Mouse (Mus musculus) ES-Bruce4 (cell line): Measurements from ENCODE around the gene Hmcn2. TPM values are rescaled to one million over a fixed set of nuclear protein-coding genes. Genes with fewer than 3 reads are reported as not detected.

Experiments
- H3K27ac ChIP-seq: 2 replicates; pipeline ENCODE4 v1.5.1; 2012; ENCODE audit warnings: low read length, inconsistent platforms; ENCODE audit not compliant: insufficient read depth
- H3K27me3 ChIP-seq: 2 replicates; pipeline ENCODE4 v1.6.1; 2012; ENCODE audit warnings: mild to moderate bottlenecking, low read length, inconsistent platforms; ENCODE audit not compliant: control insufficient read depth, poor library complexity, insufficient read depth, severe bottlenecking
- H3K36me3 ChIP-seq: 2 replicates; pipeline ENCODE4 v1.6.1; 2012; ENCODE audit warnings: inconsistent platforms, mild to moderate bottlenecking, low read length, moderate library complexity; ENCODE audit not compliant: control insufficient read depth, poor library complexity, insufficient read depth, severe bottlenecking
- H3K4me1 ChIP-seq: one replicate; pipeline ENCODE4 v1.8.1; 2011; ENCODE audit warnings: low read length; ENCODE audit not compliant: control insufficient read depth, insufficient read depth
- H3K4me3 ChIP-seq: 2 replicates; pipeline ENCODE4 v1.5.1; 2011; ENCODE audit warnings: low read depth, mild to moderate bottlenecking, low read length
- H3K9ac ChIP-seq: 2 replicates; pipeline ENCODE4 v1.6.1; 2012; ENCODE audit warnings: low read depth, mild to moderate bottlenecking, inconsistent platforms; ENCODE audit not compliant: poor library complexity, severe bottlenecking
- H3K9me3 ChIP-seq: replicated peaks from 2 replicates; pipeline ENCODE4 v1.6.1; 2012; ENCODE audit warnings: mild to moderate bottlenecking, low read length, inconsistent platforms; ENCODE audit not compliant: control insufficient read depth, poor library complexity, insufficient read depth, severe bottlenecking
- CTCF ChIP-seq: IDR thresholded peaks from one replicate; pipeline ENCODE4 v1.8.1; 2011; ENCODE audit warnings: low read depth, low read length
- EP300 ChIP-seq: IDR thresholded peaks from 2 replicates; pipeline ENCODE4 v1.6.1; 2011; ENCODE audit warnings: low read depth, low read length; ENCODE audit not compliant: insufficient read depth
- POLR2A ChIP-seq: IDR thresholded peaks from one replicate; pipeline ENCODE4 v1.8.1; 2011; ENCODE audit warnings: low read length; ENCODE audit not compliant: insufficient read depth
- polyA plus RNA-seq: library from polyadenylated mRNA; stranded (reverse); fragments of >200 nt; gene quantifications from 2 replicates; pipeline ENCODE4 v1.2.4, GENCODE M21; 2011; ENCODE audit warnings: low read depth; ENCODE audit not compliant: missing spikeins, insufficient read depth, insufficient read length

Gene Hmcn2
- polyA plus RNA-seq, 1 experiment: 2.9 TPM

- peaks cover 11% of the 10 kb centered on the region for H3K36me3 ChIP-seq
- H3K4me1 ChIP-seq: no peaks in the 10 kb centered on the region
- no peak overlapping the region for H3K27ac ChIP-seq
- no peak overlapping the region for H3K9ac ChIP-seq
- H3K4me3 ChIP-seq: no peak overlapping the region
- H3K27me3 ChIP-seq: no peaks in the 10 kb centered on the region
- TF ChIP-seq CTCF: no peak
- no peak for TF ChIP-seq EP300
- TF ChIP-seq POLR2A: no peak
- H3K9me3 ChIP-seq: no peaks in the 10 kb centered on the region
These were observed 180.8 kb downstream of the Hmcn2 start for GRCm38 (mm10) chr2:31495046-31495476.

GRCm38 (mm10) chr2:31496141-31496540 lies 181.9 kb downstream of the Hmcn2 start:
- TF ChIP-seq CTCF (no peak), POLR2A (no peak), EP300 (no peak)
- no peak overlapping the region for H3K9ac ChIP-seq
- peaks cover 11% of the 10 kb centered on the region for H3K36me3 ChIP-seq
- H3K4me3 ChIP-seq: no peak overlapping the region
- H3K27ac ChIP-seq: no peak overlapping the region
- no peaks in the 10 kb centered on the region for H3K4me1 ChIP-seq
- no peaks in the 10 kb centered on the region for H3K9me3 ChIP-seq
- no peaks in the 10 kb centered on the region for H3K27me3 ChIP-seq

- no peak overlapping the region for H3K27ac ChIP-seq
- H3K27me3 ChIP-seq: no peaks in the 10 kb centered on the region
- TF ChIP-seq CTCF (no peak), POLR2A (no peak), EP300 (no peak)
- H3K4me3 ChIP-seq: no peak overlapping the region
- no peak overlapping the region for H3K9ac ChIP-seq
- H3K9me3 ChIP-seq: no peaks in the 10 kb centered on the region
- peaks cover 5% of the 10 kb centered on the region for H3K36me3 ChIP-seq
- H3K4me1 ChIP-seq: no peaks in the 10 kb centered on the region
These were observed 182.9 kb downstream of the Hmcn2 start for GRCm38 (mm10) chr2:31497113-31497512.

GRCm38 (mm10) chr2:31497635-31498034 lies 183.4 kb downstream of the Hmcn2 start:
- Histone ChIP-seq H3K36me3 (peaks cover 5% of the 10 kb centered on the region), H3K27me3 (no peaks in the 10 kb centered on the region)
- TF ChIP-seq CTCF (no peak), POLR2A (no peak), EP300 (no peak)

GRCm38 (mm10) chr2:31499327-31500291 lies 185.4 kb downstream of the Hmcn2 start:
- H3K9ac ChIP-seq: no peak overlapping the region
- H3K4me3 ChIP-seq: no peak overlapping the region
- peaks cover 11% of the 10 kb centered on the region for H3K4me1 ChIP-seq
- no peaks in the 10 kb centered on the region for H3K27me3 ChIP-seq
- H3K9me3 ChIP-seq: no peaks in the 10 kb centered on the region
- peaks cover 9% of the 10 kb centered on the region for H3K36me3 ChIP-seq
- H3K27ac ChIP-seq: no peak overlapping the region
- TF ChIP-seq POLR2A (no peak), CTCF (no peak), EP300 (no peak)

More at GRCm38 (mm10) chr2:31497635-31498034, 183.4 kb downstream of the Hmcn2 start:
- H3K4me1 ChIP-seq: peaks cover 2% of the 10 kb centered on the region
- H3K27ac ChIP-seq: no peak overlapping the region
- H3K9ac ChIP-seq: no peak overlapping the region
- H3K9me3 ChIP-seq: no peaks in the 10 kb centered on the region
- 0 out of 2 replicates have a peak overlapping the region, but pooled peaks have one; percentile 18 for H3K4me3 ChIP-seq
